In the genomic region with DNA sequence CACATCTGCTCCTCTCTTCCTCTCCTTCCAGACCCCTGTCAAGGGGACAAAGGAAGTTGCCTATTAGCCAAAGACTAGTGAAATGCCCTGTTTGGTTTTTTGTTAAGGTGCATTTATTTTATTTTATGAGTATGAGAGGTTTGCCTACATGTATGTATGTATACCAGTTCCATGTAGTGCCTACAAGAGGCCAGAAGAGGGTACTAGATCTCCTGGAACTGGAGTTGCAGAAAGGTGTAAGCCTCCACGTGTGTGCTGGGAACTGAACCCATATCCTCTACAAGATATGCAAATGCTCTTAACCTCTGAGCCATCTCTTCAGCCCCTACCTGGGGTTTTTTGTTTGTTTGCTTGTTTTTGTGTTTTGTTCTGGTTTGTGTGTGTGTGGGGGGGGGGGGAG, we compare ENCODE assay signal across 28 mouse cellular contexts. TPM values are rescaled to one million over a fixed set of nuclear protein-coding genes. Genes with fewer than 3 reads are reported as not detected.
"Had no signal": no experiment of that assay in that cellular context is flagged by ENCODE, and none has a peak within 500 bp of the region (broad histone marks: within the 10 kb centered on the region; RNA-seq: fewer than 3 reads in every experiment).

No protein-coding gene starts in this region.

- ATAC-seq: midbrain, embryonic 15.5 days had no signal

- H3K9ac ChIP-seq: limb, embryonic 12.5 days; limb, embryonic 15.5 days; liver, embryonic 13.5 days; lung, embryonic 15.5 days; midbrain, embryonic 12.5 days; midbrain, embryonic 15.5 days; neural tube, embryonic 12.5 days; neural tube, embryonic 15.5 days had no signal

- H3K27ac ChIP-seq: left cerebral cortex, adult 2 months; limb, embryonic 12.5 days; limb, embryonic 15.5 days; liver, embryonic 13.5 days; lung, embryonic 15.5 days; macrophage; midbrain, embryonic 12.5 days; midbrain, embryonic 15.5 days; neural tube, embryonic 12.5 days; neural tube, embryonic 15.5 days; stomach, postnatal 0 days had no signal

- DNase-seq: kidney, adult 18-20 months; kidney, adult 9 months; kidney, postnatal 25 days; layer of hippocampus, adult 9-11 months; left cerebral cortex, postnatal 4 days; liver, embryonic 13.5 days; lung, adult 18-20 months; lung, postnatal 14 days; right cerebral cortex, adult 18-20 months; right cerebral cortex, postnatal 14 days; right cerebral cortex, postnatal 4 days; thymus, adult 2 months; thymus, postnatal 14 days had no signal

- H3K36me3 ChIP-seq: limb, embryonic 12.5 days; limb, embryonic 15.5 days; liver, embryonic 13.5 days; lung, embryonic 15.5 days; midbrain, embryonic 12.5 days; midbrain, embryonic 15.5 days; neural tube, embryonic 12.5 days; neural tube, embryonic 15.5 days had no signal

- H3K9me3 ChIP-seq: limb, embryonic 12.5 days; limb, embryonic 15.5 days; liver, embryonic 13.5 days; lung, embryonic 15.5 days; midbrain, embryonic 12.5 days; midbrain, embryonic 15.5 days; neural tube, embryonic 12.5 days; neural tube, embryonic 15.5 days had no signal

- H3K27me3 ChIP-seq: midbrain, embryonic 15.5 days; neural tube, embryonic 15.5 days had no signal

- H3K4me3 ChIP-seq: left cerebral cortex, adult 2 months; limb, embryonic 12.5 days; limb, embryonic 15.5 days; liver, embryonic 13.5 days; lung, embryonic 15.5 days; midbrain, embryonic 12.5 days; midbrain, embryonic 15.5 days; neural tube, embryonic 12.5 days; neural tube, embryonic 15.5 days had no signal

- H3K4me2 ChIP-seq: limb, embryonic 12.5 days; limb, embryonic 15.5 days; liver, embryonic 13.5 days; lung, embryonic 15.5 days; midbrain, embryonic 12.5 days; midbrain, embryonic 15.5 days; neural tube, embryonic 12.5 days; neural tube, embryonic 15.5 days had no signal

RNA-seq across cellular contexts. Expression of a gene that starts 41.4 kb away (rescaled TPM):
- total RNA-seq: layer of hippocampus, postnatal 25 days; left cerebral cortex, adult 2 months; left cerebral cortex, postnatal 4 days; megakaryocyte, adult 5-6 weeks had no signal
- polyA plus RNA-seq: intestine, embryonic 14.5 days; kidney, embryonic 16.5 days; limb, embryonic 12.5 days; limb, embryonic 15.5 days; liver, embryonic 13.5 days; lung, embryonic 15.5 days; macrophage; midbrain, embryonic 12.5 days; midbrain, embryonic 15.5 days; neural tube, embryonic 12.5 days; neural tube, embryonic 15.5 days; stomach, embryonic 14.5 days; stomach, postnatal 0 days; thymus, adult 2 months had no signal
